Mouse (Mus musculus): ENCODE measurements around the gene Moap1.

GRCm38 (mm10) chr12:102758403-102758756, 14.9 kb upstream of the Moap1 start, which contains the start of gene Gm20604:
- TF ChIP-seq CHD2 (IDR thresholded peaks at IDR 0.05; ENCODE audit: low read depth, low read length) (no peak), MAFK (IDR thresholded peaks at IDR 0.05; ENCODE audit: insufficient read depth, low read depth, low read length) (no peak), HCFC1 (IDR thresholded peaks at IDR 0.05; ENCODE audit: borderline replicate concordance, insufficient read depth, low read length) (no peak), ZNF384 (IDR thresholded peaks at IDR 0.05; ENCODE audit: low read depth, low read length) (no peak), ZC3H11A (IDR thresholded peaks at IDR 0.05; ENCODE audit: borderline replicate concordance, low read depth, low read length) (no peak)
